Mouse (Mus musculus) midbrain, postnatal 0 days (tissue): ENCODE measurements around the gene Gng7. TPM values are rescaled to one million over a fixed set of nuclear protein-coding genes. Genes with fewer than 3 reads are reported as not detected.
"Not testable (repeated sequence)": the region's sequence is repeated elsewhere in the genome, so short reads cannot be mapped to it uniquely, and the experiment has no call there.

Experiments used
- ATAC-seq: fragments of 200-750 bp; cut with Nextera tagmentation; 2 replicates; pipeline ENCODE4 v1.8.0; 2017; ENCODE audit warnings: moderate number of reproducible peaks, mild to moderate bottlenecking, moderate TSS enrichment, moderate library complexity; ENCODE audit not compliant: low FRiP score
- DNase-seq: peaks from one replicate; pipeline ENCODE4 v3.0.0-alpha.2; 2015; ENCODE audit warnings: low spot score
- H3K27ac ChIP-seq: fragments of 300-500 bp; sonication (generic); 2 replicates; pipeline ENCODE4 v1.5.1; 2014; ENCODE audit warnings: low read depth, mild to moderate bottlenecking, low read length, mixed read lengths
- H3K27me3 ChIP-seq: fragments of 300-500 bp; sonication (generic); 2 replicates; pipeline ENCODE4 v1.6.1; 2014; ENCODE audit warnings: low read length, control low read depth, mixed read lengths; ENCODE audit not compliant: insufficient read depth
- H3K36me3 ChIP-seq: fragments of 300-500 bp; sonication (generic); 2 replicates; pipeline ENCODE4 v1.6.1; 2014; ENCODE audit warnings: low read length, control low read depth, mixed read lengths; ENCODE audit not compliant: insufficient read depth
- H3K4me1 ChIP-seq: fragments of 300-500 bp; sonication (generic); 2 replicates; pipeline ENCODE4 v1.6.1; 2014; ENCODE audit warnings: mild to moderate bottlenecking, control low read depth, antibody characterized with exemption, low read length, mixed read lengths; ENCODE audit not compliant: insufficient read depth
- H3K4me2 ChIP-seq: fragments of 300-500 bp; sonication (generic); 2 replicates; pipeline ENCODE4 v1.6.1; 2014; ENCODE audit warnings: low read depth, mild to moderate bottlenecking, low read length, mixed read lengths; ENCODE audit not compliant: poor library complexity, severe bottlenecking
- H3K4me3 ChIP-seq: fragments of 300-500 bp; sonication (generic); 2 replicates; pipeline ENCODE4 v1.5.1; 2014; ENCODE audit warnings: low read depth, mild to moderate bottlenecking, low read length, moderate library complexity
- H3K9ac ChIP-seq: fragments of 300-500 bp; sonication (generic); replicated peaks from 2 replicates; pipeline ENCODE4 v1.6.1; 2014; ENCODE audit warnings: mild to moderate bottlenecking, low read length, moderate library complexity, mixed read lengths; ENCODE audit not compliant: poor library complexity, severe bottlenecking
- H3K9me3 ChIP-seq: fragments of 300-500 bp; sonication (generic); 2 replicates; pipeline ENCODE4 v1.6.1; 2016; ENCODE audit warnings: low read length, control low read depth
- CTCF ChIP-seq: IDR thresholded peaks from 2 replicates; pipeline ENCODE4 v1.5.1; 2016; ENCODE audit warnings: antibody characterized with exemption, mild to moderate bottlenecking
- WGBS: fragments of 180-500 bp; shearing (Covaris S2); extraction: QIAGEN DNeasy Blood & Tissue Kit; methylation state at CpG from one replicate; pipeline ENCODE4 v1.1.7; 2014; 5-methylcytosine and 5-hydroxymethylcytosine counted together
- polyA plus RNA-seq: library from polyadenylated mRNA; unstranded; fragments of >200 nt; fragmentation: Nextera tagmentation; extraction: Ambion mirVana; gene quantifications from 2 replicates; pipeline ENCODE4 v1.2.1, GENCODE M21; 2015
- total RNA-seq: library from RNA; depleted of rRNA; stranded (reverse); fragments of >200 nt; gene quantifications from 2 replicates; pipeline ENCODE4 v1.2.3, GENCODE M21; 2014; rRNA removed

The Gng7 gene
- total RNA-seq (27.6 and 40.7 TPM in 2 replicates), polyA plus RNA-seq (29.5 and 29.9 TPM in 2 replicates)

GRCm38 (mm10) chr10:81014393-81015384 is at the start of gene Gng7:
Gene Gng7, minus strand, starts transcription at chr10:81014945.
- H3K27ac ChIP-seq, result no peak within 1 kb of the TSS
- TF ChIP-seq CTCF, result no peak
- peak; percentile 95 for ATAC-seq

GRCm38 (mm10) chr10:81064519-81064918 is 49.8 kb upstream of the Gng7 start:
- H3K36me3 ChIP-seq, ATAC-seq, H3K4me1 ChIP-seq, H3K4me2 ChIP-seq, DNase-seq, H3K4me3 ChIP-seq, H3K27me3 ChIP-seq, H3K27ac ChIP-seq, H3K9ac ChIP-seq, H3K9me3 ChIP-seq: not testable (repeated sequence)
- 85% methylated on average over 8 of the region's 8 CpGs for WGBS

More at GRCm38 (mm10) chr10:81014393-81015384, at the start of gene Gng7:
- Histone ChIP-seq H3K36me3 (peaks cover 2% of the 10 kb centered on the region; the same call in 1 of the 2 replicates), H3K27me3 (no peaks in the 10 kb centered on the region), H3K4me3 (peak within 1 kb of the TSS; percentile 43), H3K4me1 (peaks cover 4% of the 10 kb centered on the region; the same call in 1 of the 2 replicates), H3K4me2 (peak within 1 kb of the TSS; percentile 65), H3K9ac (peak within 1 kb of the TSS; percentile 57), H3K9me3 (no peaks in the 10 kb centered on the region)
- peak; percentile 99 for DNase-seq
- WGBS, result 7% methylated on average over 31 of the region's 31 CpGs

- H3K4me2 ChIP-seq, result no peak overlapping the region
- H3K4me3 ChIP-seq, result no peak overlapping the region
- no peak for DNase-seq
- TF ChIP-seq CTCF, result no peak
- no peaks in the 10 kb centered on the region for H3K27me3 ChIP-seq
- no peak for ATAC-seq
- H3K9me3 ChIP-seq, result no peaks in the 10 kb centered on the region
- no peak overlapping the region for H3K9ac ChIP-seq
- H3K36me3 ChIP-seq, result no peaks in the 10 kb centered on the region; the same call in 1 of the 2 replicates
- WGBS, result 69% methylated on average over 4 of the region's 4 CpGs
- no peak overlapping the region for H3K27ac ChIP-seq
- peaks cover 8% of the 10 kb centered on the region; the same call in 1 of the 2 replicates for H3K4me1 ChIP-seq
These were observed 48.0 kb upstream of the Gng7 start for GRCm38 (mm10) chr10:81062710-81063109.

- Histone ChIP-seq H3K36me3 (no peaks in the 10 kb centered on the region; the same call in 1 of the 2 replicates), H3K27me3 (no peaks in the 10 kb centered on the region), H3K27ac (peak within 1 kb of the TSS; percentile 62), H3K4me2 (peak within 1 kb of the TSS; percentile 88), H3K9me3 (no peaks in the 10 kb centered on the region), H3K4me3 (peak within 1 kb of the TSS; percentile 74), H3K4me1 (peaks cover 8% of the 10 kb centered on the region; the same call in 1 of the 2 replicates), H3K9ac (peak within 1 kb of the TSS; percentile 81)
- DNase-seq (peak; percentile 100), ATAC-seq (peak; percentile 94)
- TF ChIP-seq CTCF, result no peak; the same call in 1 of the 2 replicates
- WGBS, result under 1% methylated on average over 48 of the region's 48 CpGs
These were observed 45.1 kb upstream of the Gng7 start, which contains the start of gene Sgta for GRCm38 (mm10) chr10:81059603-81060543. Gene Sgta, minus strand, starts transcription at chr10:81060181.

- peak overlapping the region; percentile 88 for H3K4me2 ChIP-seq
- DNase-seq (no peak), ATAC-seq (no peak)
- H3K27me3 ChIP-seq, result no peaks in the 10 kb centered on the region
- TF ChIP-seq CTCF, result no peak
- H3K9ac ChIP-seq, result peak overlapping the region; percentile 81; the same call in 1 of the 2 replicates
- H3K27ac ChIP-seq, result no peak overlapping the region
- WGBS, result 85% methylated on average over 6 of the region's 6 CpGs
- H3K36me3 ChIP-seq, result no peaks in the 10 kb centered on the region; the same call in 1 of the 2 replicates
- H3K4me3 ChIP-seq, result peak overlapping the region; percentile 74
- H3K9me3 ChIP-seq, result no peaks in the 10 kb centered on the region
- H3K4me1 ChIP-seq, result peaks cover 8% of the 10 kb centered on the region; the same call in 1 of the 2 replicates
These were observed 44.2 kb upstream of the Gng7 start for GRCm38 (mm10) chr10:81058896-81059295.
